Mouse (Mus musculus) lung, adult 2 months (tissue): ENCODE measurements at regions not wholly inside any gene's neighbourhood (a gene's known extent, or its start where the extent isn't known, plus 50 kb on each side); places are given as distances from the start of the nearest gene placed in this dataset.

Experiments
- CTCF ChIP-seq: fragments of 200-500 bp; IDR thresholded peaks from 2 replicates; pipeline ENCODE4 v1.5.1; 2011; ENCODE audit warnings: mild to moderate bottlenecking, low read length, control low read depth; ENCODE audit not compliant: insufficient read depth
- POLR2A ChIP-seq: fragments of 200-500 bp; IDR thresholded peaks from 2 replicates; pipeline ENCODE4 v1.6.1; 2011; ENCODE audit warnings: low read depth, mild to moderate bottlenecking, control low read depth, low read length, borderline replicate concordance; ENCODE audit errors: extremely low read depth

- TF ChIP-seq CTCF: no peak
- no peak for TF ChIP-seq POLR2A
These were observed 514.9 kb downstream of the Pdha2 start for GRCm38 (mm10) chr3:140697295-140697694.
